Mouse (Mus musculus) spleen, embryonic (tissue): ENCODE data around the gene Rlbp1.

Source experiments
- CTCF ChIA-PET: fragments of 350-600 bp; sonication (Branson Sonifier 250); formaldehyde crosslinking; loops from one replicate; lab custom pipeline; 2022; lab: Charles Lee

Rlbp1 gene

DNA sequence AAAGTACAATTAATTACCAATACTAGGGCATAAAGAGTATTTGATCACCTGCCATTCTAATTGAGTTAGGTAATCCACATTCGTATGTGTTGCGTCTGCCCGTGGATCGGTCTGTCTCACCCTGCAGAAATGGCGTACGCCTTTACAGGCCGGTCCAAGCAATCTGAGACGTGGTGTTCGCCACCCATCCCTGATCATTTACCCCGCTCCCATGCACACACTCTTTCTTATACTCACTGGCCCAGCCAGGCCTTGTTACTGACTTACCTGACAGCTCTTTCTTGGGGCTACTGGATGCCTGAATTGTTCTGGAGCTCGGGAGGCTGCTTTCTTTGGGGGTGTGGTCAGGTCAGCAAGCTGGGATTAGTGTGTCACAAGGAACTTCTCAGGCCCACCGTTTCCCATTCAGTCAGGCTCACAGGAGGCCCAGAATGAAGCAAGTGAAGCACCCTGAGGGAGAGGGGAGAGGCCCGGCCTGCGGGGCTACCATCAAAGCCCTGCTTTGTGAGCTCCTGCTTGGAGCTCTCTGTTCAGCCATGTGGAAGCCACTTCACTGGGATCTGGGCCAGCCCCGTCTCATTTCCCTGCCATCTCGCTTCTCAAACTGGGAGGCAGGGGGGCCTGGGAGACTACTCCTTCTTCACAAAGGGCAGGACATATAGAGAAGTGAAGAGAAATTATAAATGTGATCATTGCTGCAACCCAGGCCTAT, at the start of gene Rlbp1:
Rlbp1 (minus strand) TSS at position 627 of the 712 bp plus-strand sequence.
- CTCF ChIA-PET = no interaction called here

DNA sequence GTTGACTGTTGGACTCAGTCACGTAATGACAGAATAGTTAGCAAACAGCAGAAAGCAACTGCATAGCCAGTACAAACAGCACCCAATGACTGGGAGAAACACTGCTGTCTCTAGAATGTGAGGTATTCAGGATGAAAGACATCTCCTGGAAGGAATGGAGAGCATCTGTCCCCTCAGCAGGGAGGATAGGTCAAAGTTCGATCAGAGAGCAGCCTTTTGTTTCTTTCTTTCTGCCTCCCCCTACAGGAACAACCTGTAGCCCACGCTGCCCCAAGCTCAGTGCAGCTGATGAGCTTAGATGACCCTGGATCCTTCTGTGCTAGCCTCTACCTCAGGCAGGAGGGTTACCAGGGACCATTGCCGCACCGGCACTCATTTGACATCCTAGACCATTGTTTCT, 41.4 kb upstream of the Rlbp1 start:
- CTCF ChIA-PET = no interaction called here

- CTCF ChIA-PET = no interaction called here
Measured at GRCm38 (mm10) chr7:79425804-79426203, 39.0 kb upstream of the Rlbp1 start.

DNA sequence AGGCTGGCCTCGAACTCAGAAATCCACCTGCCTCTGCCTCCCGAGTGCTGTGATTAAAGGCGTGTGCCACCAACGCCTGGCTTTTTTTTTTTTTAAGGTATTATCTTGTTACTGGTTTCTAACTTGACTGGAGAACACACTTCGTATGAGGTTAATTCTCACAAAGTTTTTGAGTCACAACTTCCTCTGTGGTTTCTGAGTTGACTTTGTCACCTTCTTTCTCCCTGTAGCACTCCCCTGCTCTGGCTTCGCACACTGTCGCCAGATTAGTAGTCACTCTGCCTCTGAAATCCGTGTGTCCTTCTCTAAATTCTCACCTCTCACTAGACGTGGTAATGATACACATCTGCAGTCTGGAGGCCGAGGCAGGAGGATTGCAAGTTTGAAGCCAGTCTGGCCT, 36.0 kb upstream of the Rlbp1 start:
- CTCF ChIA-PET = no interaction called here

DNA sequence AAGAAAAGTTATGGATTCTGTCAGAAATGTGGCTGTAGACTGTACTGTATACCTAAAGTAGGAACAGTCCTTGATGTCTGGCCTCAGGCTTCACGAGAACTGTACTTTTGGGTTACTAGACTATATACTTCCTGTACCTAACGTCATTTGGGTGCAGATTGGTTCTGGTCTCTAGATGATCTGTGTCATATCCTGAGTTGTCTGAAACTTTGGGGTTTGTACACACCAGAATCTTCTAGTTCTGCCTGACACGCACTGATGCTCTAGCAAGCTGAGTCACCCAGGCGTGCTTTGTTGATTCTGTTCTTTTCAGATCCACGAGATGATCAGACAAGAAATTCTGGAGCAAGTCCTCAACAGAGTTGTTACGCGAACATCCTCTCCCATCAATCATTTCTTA, 33.1 kb upstream of the Rlbp1 start:
- CTCF ChIA-PET = no interaction called here

GRCm38 (mm10) chr7:79414449-79415375, 27.9 kb upstream of the Rlbp1 start:
- CTCF ChIA-PET = interaction anchor here (0.6 kb wide), 1 partner anchor 55 kb away, joined by 3 read pairs; no protein-coding TSS in a partner anchor

GRCm38 (mm10) chr7:79400296-79400695, 13.4 kb upstream of the Rlbp1 start:
- CTCF ChIA-PET = no interaction called here

GRCm38 (mm10) chr7:79398971-79399370, 12.1 kb upstream of the Rlbp1 start:
- CTCF ChIA-PET = no interaction called here

GRCm38 (mm10) chr7:79398426-79398825, 11.6 kb upstream of the Rlbp1 start:
- CTCF ChIA-PET = no interaction called here

- CTCF ChIA-PET = no interaction called here
Measured at GRCm38 (mm10) chr7:79397446-79397963, 10.7 kb upstream of the Rlbp1 start.

GRCm38 (mm10) chr7:79395186-79395585, 8.3 kb upstream of the Rlbp1 start:
- CTCF ChIA-PET = no interaction called here

DNA sequence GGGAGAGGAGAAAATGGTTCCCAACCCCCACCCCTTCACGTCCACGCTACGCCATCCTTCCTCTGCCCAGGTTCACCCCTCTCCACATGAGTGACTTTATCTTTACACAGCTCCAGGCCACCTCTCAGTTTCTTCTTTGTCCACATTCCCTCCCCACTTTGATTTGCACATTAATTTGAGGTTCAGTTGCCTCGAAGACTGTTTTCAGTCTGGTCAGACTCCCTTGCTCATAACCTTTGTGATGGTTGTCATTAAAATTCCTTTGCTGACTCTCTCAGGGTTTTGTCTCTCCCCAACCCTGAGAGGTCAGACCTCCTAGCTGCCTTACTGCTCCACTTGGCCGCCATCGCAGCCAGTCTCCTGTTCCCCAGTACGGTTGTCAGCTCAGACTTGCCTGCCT, 7.8 kb upstream of the Rlbp1 start:
- CTCF ChIA-PET = no interaction called here

GRCm38 (mm10) chr7:79393924-79394323, 7.1 kb upstream of the Rlbp1 start:
- CTCF ChIA-PET = no interaction called here

- CTCF ChIA-PET = interaction anchor here (0.5 kb wide), 1 partner anchor 17 kb away, joined by 23 read pairs; no protein-coding TSS in a partner anchor
Measured at GRCm38 (mm10) chr7:79392860-79393513, 6.1 kb upstream of the Rlbp1 start.

DNA sequence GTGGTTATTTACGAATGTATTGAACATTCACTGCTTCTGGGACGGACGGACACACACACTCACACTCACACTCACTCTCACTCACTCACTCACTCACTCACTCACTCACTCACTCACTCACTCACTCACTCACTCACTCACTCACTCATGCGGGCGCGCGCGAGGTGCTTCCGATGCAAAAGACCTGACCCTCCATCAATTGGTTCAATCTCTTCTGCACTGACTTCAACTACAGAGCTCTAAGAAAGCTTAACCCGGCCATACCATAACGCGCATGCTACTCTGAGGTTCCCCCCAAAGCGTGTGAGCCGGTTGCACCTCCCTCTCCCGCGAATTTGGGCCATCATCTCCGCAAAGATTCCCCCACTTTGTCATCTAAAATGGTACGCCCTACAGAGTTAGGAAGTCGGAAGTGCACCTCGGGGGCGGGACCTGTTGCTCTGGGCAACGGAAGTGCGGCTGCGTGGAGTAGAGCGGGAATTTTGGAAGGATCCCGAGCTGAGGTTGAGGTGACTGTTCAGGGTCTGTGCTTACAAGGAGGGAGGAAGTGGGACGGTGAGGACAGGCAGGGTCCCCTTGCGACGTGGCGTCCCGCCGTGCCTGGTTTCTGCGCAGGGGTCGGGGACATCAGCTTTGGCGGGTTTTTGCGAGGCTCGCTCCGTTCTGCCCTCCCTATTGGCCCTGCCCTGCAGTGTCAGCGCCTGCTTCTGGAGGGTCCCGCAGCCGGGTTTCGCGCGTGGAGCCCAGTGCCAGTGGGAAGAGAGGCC, 5.2 kb upstream of the Rlbp1 start, which contains the start of gene Fanci:
Fanci (plus strand) TSS at position 47 of the 767 bp plus-strand sequence.
- CTCF ChIA-PET = no interaction called here

DNA sequence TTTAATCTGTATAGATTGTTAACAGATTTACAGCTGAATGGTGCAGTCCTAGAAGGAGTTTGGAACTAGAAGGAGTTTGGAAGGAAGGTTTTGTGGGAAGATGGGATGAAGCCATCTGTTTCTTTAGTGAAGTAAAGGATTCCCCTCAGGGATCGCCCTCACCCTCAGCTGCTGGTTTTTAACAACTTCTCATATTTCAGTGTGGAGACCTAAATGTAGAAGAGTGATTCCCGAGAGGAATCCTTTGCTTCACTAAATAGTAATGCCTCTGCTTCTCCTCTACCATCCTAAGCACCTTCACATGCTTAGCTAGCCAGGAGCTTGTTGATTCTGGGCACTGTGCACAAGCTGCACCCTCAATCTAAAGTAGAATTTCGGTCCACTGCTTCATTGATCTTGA, 4.6 kb upstream of the Rlbp1 start:
- CTCF ChIA-PET = no interaction called here

GRCm38 (mm10) chr7:79390141-79390708, 3.4 kb upstream of the Rlbp1 start:
- CTCF ChIA-PET = interaction anchor here (0.6 kb wide), 1 partner anchor 118 kb away, joined by 4 read pairs; no protein-coding TSS in a partner anchor

DNA sequence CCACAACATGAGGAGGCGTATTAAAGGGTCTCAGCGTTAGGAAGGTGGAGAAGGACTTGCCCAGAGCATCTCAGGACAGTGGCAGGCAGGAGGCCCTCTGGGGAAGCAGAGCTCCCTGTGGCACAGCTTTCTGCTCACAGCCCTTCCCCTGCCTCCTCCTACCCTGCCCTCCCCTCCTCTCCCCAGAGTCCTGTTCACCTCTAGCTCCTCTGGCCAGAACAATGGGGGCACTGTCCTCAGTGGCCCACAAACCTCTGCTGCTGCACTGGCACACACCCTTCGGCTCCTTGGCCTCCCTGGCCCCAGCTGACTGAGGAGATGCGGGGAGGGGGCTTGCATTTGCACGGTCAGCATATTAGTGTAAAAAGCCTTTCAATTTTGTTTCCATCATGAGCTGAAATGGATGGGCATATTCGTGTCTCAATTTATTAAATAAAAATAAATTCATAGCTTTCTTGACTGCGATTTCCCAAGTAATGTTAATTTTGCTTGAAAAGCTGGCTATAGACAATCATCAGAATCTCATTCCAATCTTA, 1.9 kb upstream of the Rlbp1 start:
- CTCF ChIA-PET = interaction anchor here (0.6 kb wide), 2 partner anchors 457 to 472 kb away, joined by 3 to 4 read pairs; no protein-coding TSS in a partner anchor

GRCm38 (mm10) chr7:79387991-79388390, 1.1 kb upstream of the Rlbp1 start:
- CTCF ChIA-PET = interaction anchor here (0.6 kb wide), 1 partner anchor 456 kb away, joined by 3 read pairs; no protein-coding TSS in a partner anchor

DNA sequence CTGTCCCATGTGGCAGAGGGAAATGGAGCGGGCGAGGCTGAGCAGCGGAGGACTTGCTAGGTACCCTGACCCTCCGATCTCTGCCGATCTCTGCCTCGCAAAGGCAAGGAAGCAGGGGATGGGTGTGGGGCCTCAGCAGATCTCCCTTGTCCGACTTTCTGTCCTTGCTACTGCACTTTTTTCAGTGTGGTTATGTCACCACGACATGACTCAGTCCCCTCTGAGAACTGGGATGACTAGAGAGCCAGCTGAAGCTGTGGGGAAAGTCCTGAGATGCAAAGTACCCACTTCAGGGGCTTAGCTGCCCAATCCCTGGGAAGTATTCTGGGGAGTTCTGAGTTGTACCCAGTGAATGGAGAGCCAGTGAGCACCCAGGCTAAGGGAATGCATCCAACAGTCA, 292 bp upstream of the Rlbp1 start:
- CTCF ChIA-PET = no interaction called here
